Mouse (Mus musculus) intestine, embryonic 16.5 days (tissue): ENCODE measurements around the gene Cdkal1. TPM values are rescaled to one million over a fixed set of nuclear protein-coding genes. Genes with fewer than 3 reads are reported as not detected.

Experiments
- ATAC-seq: fragments of 200-750 bp; cut with Nextera tagmentation; 2 replicates; pipeline ENCODE4 v1.8.0; 2017; ENCODE audit warnings: moderate TSS enrichment, moderate library complexity
- H3K27ac ChIP-seq: fragments of 300-500 bp; sonication (generic); 2 replicates; pipeline ENCODE4 v1.5.1; 2014; ENCODE audit warnings: mild to moderate bottlenecking, low read length
- H3K27me3 ChIP-seq: fragments of 300-500 bp; sonication (generic); replicated peaks from 2 replicates; pipeline ENCODE4 v1.6.1; 2014; ENCODE audit warnings: low read length, control low read depth, mixed read lengths; ENCODE audit not compliant: control insufficient read depth, insufficient read depth
- H3K36me3 ChIP-seq: fragments of 300-500 bp; sonication (generic); 2 replicates; pipeline ENCODE4 v1.6.1; 2014; ENCODE audit warnings: low read length, control low read depth; ENCODE audit not compliant: control insufficient read depth, insufficient read depth
- H3K4me1 ChIP-seq: fragments of 300-500 bp; sonication (generic); 2 replicates; pipeline ENCODE4 v1.6.1; 2014; ENCODE audit warnings: low read length, control low read depth, mixed read lengths; ENCODE audit not compliant: control insufficient read depth, insufficient read depth
- H3K4me2 ChIP-seq: fragments of 300-500 bp; sonication (generic); 2 replicates; pipeline ENCODE4 v1.6.1; 2014; ENCODE audit warnings: low read depth, low read length, control low read depth
- H3K4me3 ChIP-seq: fragments of 300-500 bp; sonication (generic); 2 replicates; pipeline ENCODE4 v1.5.1; 2014; ENCODE audit warnings: mild to moderate bottlenecking, low read length
- H3K9ac ChIP-seq: fragments of 300-500 bp; sonication (generic); 2 replicates; pipeline ENCODE4 v1.6.1; 2014; ENCODE audit warnings: low read depth, low read length
- H3K9me3 ChIP-seq: fragments of 300-500 bp; sonication (generic); 2 replicates; pipeline ENCODE4 v1.6.1; 2016; ENCODE audit warnings: low read length, control low read depth; ENCODE audit not compliant: control insufficient read depth
- WGBS: fragments of 180-500 bp; shearing (Covaris S2); extraction: QIAGEN DNeasy Blood & Tissue Kit; methylation state at CpG from one replicate; pipeline ENCODE4 v1.1.7; 2014; 5-methylcytosine and 5-hydroxymethylcytosine counted together
- polyA plus RNA-seq: library from polyadenylated mRNA; unstranded; fragments of >200 nt; fragmentation: Nextera tagmentation; extraction: Ambion mirVana; gene quantifications from 2 replicates; pipeline ENCODE4 v1.2.1, GENCODE M21; 2015

Gene Cdkal1
- polyA plus RNA-seq, 1 experiment from 2014 or later = 25.0 TPM

GRCm38 (mm10) chr13:29430919-29431318, 424.6 kb downstream of the Cdkal1 start:
- WGBS = 33% methylated on average over 4 of the region's 4 CpGs

GRCm38 (mm10) chr13:29429877-29430276, 425.6 kb downstream of the Cdkal1 start:
- H3K27me3 ChIP-seq = no peaks in the 10 kb centered on the region
- H3K36me3 ChIP-seq = no peaks in the 10 kb centered on the region
- H3K9me3 ChIP-seq = no peaks in the 10 kb centered on the region
- no peak overlapping the region for H3K9ac ChIP-seq
- 69% methylated on average over 4 of the region's 4 CpGs for whole genome bisulfite sequencing
- no peak overlapping the region for H3K27ac ChIP-seq
- no peak overlapping the region for H3K4me3 ChIP-seq
- no peak for ATAC-seq
- H3K4me2 ChIP-seq = no peak overlapping the region
- no peaks in the 10 kb centered on the region for H3K4me1 ChIP-seq

More at GRCm38 (mm10) chr13:29430919-29431318, 424.6 kb downstream of the Cdkal1 start:
- no peak overlapping the region for H3K27ac ChIP-seq
- no peak overlapping the region for H3K9ac ChIP-seq
- no peaks in the 10 kb centered on the region for H3K9me3 ChIP-seq
- H3K4me1 ChIP-seq = no peaks in the 10 kb centered on the region
- no peak overlapping the region for H3K4me3 ChIP-seq
- no peak for ATAC-seq
- H3K27me3 ChIP-seq = no peaks in the 10 kb centered on the region
- no peak overlapping the region for H3K4me2 ChIP-seq
- no peaks in the 10 kb centered on the region for H3K36me3 ChIP-seq

DNA sequence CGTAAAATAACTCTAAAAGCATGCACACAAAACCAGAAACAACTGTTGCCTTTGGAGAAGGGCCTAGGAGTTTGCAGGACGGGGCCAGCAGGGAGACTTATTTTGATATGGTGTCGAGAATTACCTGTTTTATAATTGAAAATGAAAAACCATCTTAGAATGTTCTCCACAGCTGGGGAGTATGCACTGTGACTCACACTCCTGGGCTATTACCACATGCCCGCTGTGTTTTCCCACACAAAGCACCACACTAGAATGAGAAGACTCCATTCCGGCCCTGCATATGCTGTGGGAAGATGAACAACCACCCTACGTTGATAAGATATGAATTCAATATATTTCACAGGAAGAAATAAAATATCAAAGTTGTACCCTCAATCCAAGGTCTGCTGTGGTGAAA, 426.3 kb downstream of the Cdkal1 start:
- H3K4me2 ChIP-seq = no peak overlapping the region
- H3K27me3 ChIP-seq = no peaks in the 10 kb centered on the region
- no peaks in the 10 kb centered on the region for H3K9me3 ChIP-seq
- WGBS = 92% methylated on average over 6 of the region's 6 CpGs
- no peaks in the 10 kb centered on the region for H3K4me1 ChIP-seq
- H3K27ac ChIP-seq = no peak overlapping the region
- ATAC-seq = no peak
- no peak overlapping the region for H3K9ac ChIP-seq
- no peak overlapping the region for H3K4me3 ChIP-seq
- H3K36me3 ChIP-seq = no peaks in the 10 kb centered on the region

- H3K27me3 ChIP-seq = no peaks in the 10 kb centered on the region
- ATAC-seq = 0 out of 2 replicates have a peak, but pooled peaks have one; percentile 13
- H3K4me3 ChIP-seq = no peak overlapping the region
- H3K36me3 ChIP-seq = no peaks in the 10 kb centered on the region
- no peak overlapping the region for H3K9ac ChIP-seq
- H3K4me1 ChIP-seq = peaks cover 11% of the 10 kb centered on the region
- 42% methylated on average over 8 of the region's 8 CpGs for WGBS
- H3K9me3 ChIP-seq = no peaks in the 10 kb centered on the region
- peak overlapping the region; percentile 38; the same call in 1 of the 2 replicates for H3K27ac ChIP-seq
- H3K4me2 ChIP-seq = no peak overlapping the region
Measured at GRCm38 (mm10) chr13:29416450-29417136, 438.9 kb downstream of the Cdkal1 start.

DNA sequence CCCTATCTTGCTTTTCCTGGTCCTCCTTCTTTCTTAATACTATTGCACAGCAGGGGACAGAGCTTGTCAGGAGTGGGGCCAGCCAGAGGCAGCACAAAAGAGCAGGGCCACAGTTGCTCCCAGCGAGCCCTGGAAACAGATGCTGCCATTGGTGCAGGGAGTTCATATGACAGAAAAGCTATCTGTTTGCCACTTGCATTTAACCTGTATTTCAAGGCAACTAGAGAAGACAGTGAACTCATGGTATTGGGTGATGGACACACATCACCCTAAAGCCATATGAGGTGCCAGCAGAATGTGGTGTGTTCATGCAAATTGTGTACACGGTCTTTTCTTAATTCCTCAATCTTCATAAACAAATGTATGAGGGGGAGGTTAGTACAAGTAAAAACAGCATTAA, 439.5 kb downstream of the Cdkal1 start:
- Histone ChIP-seq H3K4me2 (no peak overlapping the region), H3K9me3 (no peaks in the 10 kb centered on the region), H3K4me3 (no peak overlapping the region), H3K4me1 (peaks cover 11% of the 10 kb centered on the region), H3K27me3 (no peaks in the 10 kb centered on the region), H3K9ac (no peak overlapping the region), H3K36me3 (no peaks in the 10 kb centered on the region), H3K27ac (no peak overlapping the region)
- WGBS = 51% methylated on average over 2 of the region's 2 CpGs
- ATAC-seq = no peak

GRCm38 (mm10) chr13:29414878-29415277, 440.6 kb downstream of the Cdkal1 start:
- 55% methylated on average over 6 of the region's 6 CpGs for WGBS
- no peak for ATAC-seq

DNA sequence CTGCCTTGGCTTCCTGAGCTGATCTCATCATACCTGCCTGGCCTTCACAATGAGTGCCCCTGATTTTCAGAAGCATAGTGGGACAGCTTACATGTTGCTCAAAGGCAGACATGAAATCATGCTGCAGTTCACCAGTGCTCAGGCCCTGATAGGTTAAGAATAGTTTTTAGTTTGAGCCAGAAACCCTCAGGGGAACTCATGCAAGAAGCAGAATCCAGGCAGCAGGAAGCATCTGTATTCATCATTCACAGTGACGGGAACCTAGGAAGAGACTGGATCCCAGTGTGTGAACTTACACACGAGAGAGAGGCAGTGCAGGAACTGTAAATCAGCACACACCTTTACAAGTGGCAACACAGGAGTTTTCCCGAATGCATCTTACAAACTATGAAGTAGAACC, 441.0 kb downstream of the Cdkal1 start:
- 49% methylated on average over 3 of the region's 3 CpGs for WGBS
- no peaks in the 10 kb centered on the region for H3K27me3 ChIP-seq
- ATAC-seq = no peak

More at GRCm38 (mm10) chr13:29414878-29415277, 440.6 kb downstream of the Cdkal1 start:
- Histone ChIP-seq H3K27me3 (no peaks in the 10 kb centered on the region), H3K36me3 (no peaks in the 10 kb centered on the region), H3K4me3 (no peak overlapping the region), H3K9me3 (no peaks in the 10 kb centered on the region), H3K9ac (no peak overlapping the region), H3K4me2 (no peak overlapping the region), H3K4me1 (peaks cover 11% of the 10 kb centered on the region), H3K27ac (no peak overlapping the region)

DNA sequence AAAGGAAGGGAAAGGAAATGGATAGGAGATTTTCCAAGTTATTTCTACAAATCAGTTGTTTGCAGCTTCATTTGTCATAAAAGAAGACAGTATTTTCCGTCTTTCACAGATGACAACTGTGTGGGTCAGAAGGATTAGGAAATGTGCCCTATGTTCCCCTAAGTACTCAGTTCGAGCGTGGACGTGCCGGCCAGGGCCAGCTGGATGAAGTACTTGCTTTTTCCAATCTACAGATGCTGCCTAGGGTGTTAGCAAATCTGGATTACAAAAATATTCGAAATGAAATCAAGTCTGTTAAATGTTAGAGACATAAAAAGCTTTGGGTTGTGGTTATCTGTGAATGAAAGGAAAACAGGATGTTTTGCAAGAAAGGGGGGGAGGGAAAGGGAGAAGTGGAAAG, 444.3 kb downstream of the Cdkal1 start:
- Histone ChIP-seq H3K27ac (no peak overlapping the region), H3K4me2 (no peak overlapping the region), H3K36me3 (no peaks in the 10 kb centered on the region), H3K27me3 (no peaks in the 10 kb centered on the region), H3K4me3 (no peak overlapping the region), H3K9me3 (no peaks in the 10 kb centered on the region), H3K4me1 (peaks cover 6% of the 10 kb centered on the region), H3K9ac (no peak overlapping the region)
- no peak for ATAC-seq
- 88% methylated on average over 6 of the region's 6 CpGs for WGBS

More for the DNA sequence above, 441.0 kb downstream of the Cdkal1 start:
- H3K4me3 ChIP-seq = no peak overlapping the region
- no peaks in the 10 kb centered on the region for H3K9me3 ChIP-seq
- H3K4me1 ChIP-seq = peaks cover 11% of the 10 kb centered on the region
- H3K36me3 ChIP-seq = no peaks in the 10 kb centered on the region
- H3K27ac ChIP-seq = no peak overlapping the region
- no peak overlapping the region for H3K9ac ChIP-seq
- H3K4me2 ChIP-seq = no peak overlapping the region

GRCm38 (mm10) chr13:29407619-29408018, 447.9 kb downstream of the Cdkal1 start:
- Histone ChIP-seq H3K4me2 (no peak overlapping the region), H3K9me3 (no peaks in the 10 kb centered on the region), H3K9ac (no peak overlapping the region), H3K4me1 (no peaks in the 10 kb centered on the region), H3K27ac (no peak overlapping the region), H3K4me3 (no peak overlapping the region), H3K36me3 (no peaks in the 10 kb centered on the region), H3K27me3 (no peaks in the 10 kb centered on the region)
- 92% methylated on average over 1 of the region's 1 CpGs for WGBS
- ATAC-seq = no peak

DNA sequence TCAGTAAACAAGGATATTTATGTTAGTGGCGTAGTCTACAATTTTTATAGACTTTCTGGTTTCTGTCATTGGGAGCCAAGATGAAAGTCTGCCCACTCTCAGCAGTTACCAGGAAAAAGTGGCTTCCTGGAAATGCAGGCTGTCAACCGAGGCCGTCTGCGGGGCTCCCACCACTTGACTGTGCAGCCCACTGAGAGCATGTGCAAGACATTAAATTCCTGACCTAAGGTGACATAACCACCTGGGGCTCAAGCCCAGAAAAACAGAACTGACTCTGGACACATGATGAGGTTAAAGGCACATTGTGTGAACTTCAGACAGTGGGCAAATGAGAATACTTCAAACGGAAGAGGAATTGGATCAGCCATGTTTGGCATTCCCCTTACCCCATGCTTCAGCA, 450.2 kb downstream of the Cdkal1 start:
- no peaks in the 10 kb centered on the region for H3K9me3 ChIP-seq
- no peak overlapping the region for H3K27ac ChIP-seq
- WGBS = 59% methylated on average over 5 of the region's 5 CpGs
- no peak overlapping the region for H3K4me2 ChIP-seq
- H3K4me1 ChIP-seq = no peaks in the 10 kb centered on the region
- no peak overlapping the region for H3K9ac ChIP-seq
- ATAC-seq = no peak
- H3K27me3 ChIP-seq = no peaks in the 10 kb centered on the region
- H3K4me3 ChIP-seq = no peak overlapping the region
- no peaks in the 10 kb centered on the region for H3K36me3 ChIP-seq
